Mouse (Mus musculus) brain, adult 10 weeks (tissue): ENCODE data around the gene Bend5. TPM values are rescaled to one million over a fixed set of nuclear protein-coding genes. Genes with fewer than 3 reads are reported as not detected.

Experiments used
- polyA plus RNA-seq: library from polyadenylated mRNA; stranded (reverse); fragments of 350-450 nt; fragmentation: Illumina TruSeq; extraction: RNeasy Lipid Tissue Mini Kit (QIAGEN cat#74804); gene quantifications from one replicate; pipeline ENCODE4 v1.2.3, GENCODE M21; 2015; ENCODE audit warnings: low read depth, low replicate concordance

Gene Bend5
- polyA plus RNA-seq: 10.8 TPM

DNA sequence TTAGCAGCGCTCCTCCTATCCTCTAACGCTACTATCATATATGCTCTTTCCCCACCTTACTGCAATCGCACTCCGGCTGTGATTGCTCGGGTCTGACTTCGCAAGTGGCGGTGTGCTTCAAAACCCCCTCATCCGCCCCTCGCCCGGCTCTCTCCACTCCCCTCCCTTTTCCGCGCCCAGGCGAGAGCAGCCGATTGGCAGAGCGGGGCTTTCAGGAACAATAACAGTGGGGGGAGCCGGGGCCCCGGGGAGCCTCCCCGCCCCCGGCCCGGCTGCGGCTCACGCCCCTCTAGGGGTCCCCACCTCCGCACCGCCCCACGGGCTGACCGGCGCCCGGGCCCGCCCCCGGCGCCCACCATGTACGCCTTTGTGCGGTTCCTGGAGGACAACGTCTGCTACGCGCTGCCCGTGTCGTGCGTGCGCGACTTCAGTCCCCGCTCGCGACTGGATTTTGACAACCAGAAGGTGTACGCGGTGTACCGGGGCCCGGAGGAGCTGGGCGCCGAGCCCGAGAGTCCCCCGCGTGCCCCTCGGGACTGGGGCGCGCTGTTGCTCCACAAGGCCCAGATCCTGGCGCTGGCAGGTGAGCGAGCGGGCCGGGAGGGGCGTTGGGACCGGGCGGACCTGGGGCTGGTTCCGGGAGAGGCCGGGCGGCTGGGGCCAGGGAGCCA lies at the start of gene Bend5:
Gene Bend5, plus strand, starts transcription at position 189 of the 671 bp plus-strand sequence.

